Mouse (Mus musculus) ES-Bruce4 (cell line): Measurements from ENCODE around the gene Mto1.

ENCODE experiments used
- EP300 ChIP-seq: IDR thresholded peaks from 2 replicates; pipeline ENCODE4 v1.6.1; 2011; ENCODE audit warnings: low read depth, low read length; ENCODE audit not compliant: insufficient read depth
- POLR2A ChIP-seq: IDR thresholded peaks from one replicate; pipeline ENCODE4 v1.8.1; 2011; ENCODE audit warnings: low read length; ENCODE audit not compliant: insufficient read depth

DNA sequence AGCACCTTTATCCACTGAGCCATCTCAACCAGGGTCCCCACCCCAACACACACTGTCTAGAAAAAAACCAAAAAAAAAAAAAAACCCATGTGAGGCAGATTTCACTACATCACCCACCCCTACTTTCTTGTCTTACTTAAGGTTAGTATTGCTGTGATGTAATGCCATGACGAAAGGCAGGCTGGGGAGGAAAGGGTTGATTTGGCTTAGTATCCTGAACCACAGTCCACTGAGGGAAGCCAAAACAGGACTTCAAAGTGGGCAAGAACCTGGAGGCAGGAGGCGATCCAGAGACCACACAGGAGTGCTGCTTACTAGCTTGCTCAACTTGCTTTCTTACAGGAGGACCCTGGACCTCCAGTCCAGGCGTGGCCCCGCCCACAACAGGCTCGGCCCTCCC lies 2.4 kb downstream of the Mto1 start:
- TF ChIP-seq EP300 (no peak), POLR2A (no peak)
